Mouse (Mus musculus) limb, embryonic 15.5 days (tissue): ENCODE results near the gene Pml. TPM values are rescaled to one million over a fixed set of nuclear protein-coding genes. Genes with fewer than 3 reads are reported as not detected.

Experiments used
- ATAC-seq: fragments of 200-750 bp; cut with Nextera tagmentation; 2 replicates; pipeline ENCODE4 v1.8.0; 2017; ENCODE audit warnings: low read depth, moderate TSS enrichment; ENCODE audit not compliant: insufficient number of reproducible peaks, low FRiP score, low TSS enrichment
- H3K27ac ChIP-seq: fragments of 300-500 bp; sonication (generic); 2 replicates; pipeline ENCODE4 v1.5.1; 2015; ENCODE audit warnings: moderate library complexity, mild to moderate bottlenecking, inconsistent platforms
- H3K27me3 ChIP-seq: fragments of 300-500 bp; sonication (generic); 2 replicates; pipeline ENCODE4 v1.6.1; 2015; ENCODE audit warnings: inconsistent platforms
- H3K36me3 ChIP-seq: fragments of 300-500 bp; sonication (generic); 2 replicates; pipeline ENCODE4 v1.6.1; 2015; ENCODE audit warnings: inconsistent platforms
- H3K4me1 ChIP-seq: fragments of 300-500 bp; sonication (generic); 2 replicates; pipeline ENCODE4 v1.6.1; 2015; ENCODE audit warnings: inconsistent platforms
- H3K4me2 ChIP-seq: fragments of 300-500 bp; sonication (generic); 2 replicates; pipeline ENCODE4 v1.6.1; 2015; ENCODE audit warnings: mild to moderate bottlenecking, inconsistent platforms
- H3K4me3 ChIP-seq: fragments of 300-500 bp; sonication (generic); 2 replicates; pipeline ENCODE4 v1.5.1; 2015; ENCODE audit warnings: mild to moderate bottlenecking, inconsistent platforms
- H3K9ac ChIP-seq: fragments of 300-500 bp; sonication (generic); 2 replicates; pipeline ENCODE4 v1.6.1; 2015; ENCODE audit warnings: inconsistent platforms
- H3K9me3 ChIP-seq: fragments of 300-500 bp; sonication (generic); 2 replicates; pipeline ENCODE4 v1.6.1; 2016; ENCODE audit warnings: inconsistent platforms
- WGBS: fragments of 180-500 bp; shearing (Covaris S2); methylation state at CpG from one replicate; pipeline ENCODE4 v1.1.7; 2015; 5-methylcytosine and 5-hydroxymethylcytosine counted together
- polyA plus RNA-seq: library from polyadenylated mRNA; unstranded; fragments of >200 nt; fragmentation: Nextera tagmentation; extraction: Ambion mirVana; gene quantifications from 2 replicates; pipeline ENCODE4 v1.2.1, GENCODE M21; 2015

The Pml gene
- polyA plus RNA-seq, 1 experiment from 2014 or later = 15.7 TPM

DNA sequence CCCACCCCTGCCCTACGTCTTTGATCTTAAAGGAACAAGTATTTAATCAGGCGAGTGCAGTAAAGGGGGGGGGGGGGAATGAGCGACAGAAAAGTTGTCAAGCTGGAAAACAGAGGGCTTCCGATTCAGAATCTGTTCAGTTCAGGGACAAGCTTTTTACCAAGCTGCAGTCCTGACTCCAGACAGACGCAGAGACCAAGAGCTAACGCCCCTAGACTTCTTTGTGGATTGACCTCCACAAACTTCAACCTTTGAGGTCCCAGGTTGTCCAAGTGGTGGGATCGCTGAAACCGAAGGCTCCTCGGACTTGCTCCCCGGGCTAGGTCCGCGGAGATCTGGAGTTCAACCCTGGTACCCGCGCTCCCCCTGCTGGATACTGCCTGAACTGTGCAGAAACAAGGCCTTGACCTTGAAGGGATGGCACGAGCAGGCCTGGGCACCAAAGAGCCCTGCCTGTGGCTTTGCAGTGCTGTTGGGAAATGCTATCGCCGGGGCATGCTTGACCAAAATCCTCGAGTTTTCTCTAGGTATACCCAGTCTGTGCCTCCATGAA is 45.1 kb downstream of the Pml start:
- peaks cover 52% of the 10 kb centered on the region for H3K27me3 ChIP-seq
- ATAC-seq = 0 out of 2 replicates have a peak, but pooled peaks have one; percentile 41
- H3K9me3 ChIP-seq = no peaks in the 10 kb centered on the region
- H3K9ac ChIP-seq = no peak overlapping the region
- peak overlapping the region; percentile 37 for H3K4me3 ChIP-seq
- H3K27ac ChIP-seq = no peak overlapping the region
- no peaks in the 10 kb centered on the region for H3K36me3 ChIP-seq
- H3K4me1 ChIP-seq = peaks cover 35% of the 10 kb centered on the region
- whole genome bisulfite sequencing = 4% methylated on average over 18 of the region's 18 CpGs
- peak overlapping the region; percentile 52 for H3K4me2 ChIP-seq

DNA sequence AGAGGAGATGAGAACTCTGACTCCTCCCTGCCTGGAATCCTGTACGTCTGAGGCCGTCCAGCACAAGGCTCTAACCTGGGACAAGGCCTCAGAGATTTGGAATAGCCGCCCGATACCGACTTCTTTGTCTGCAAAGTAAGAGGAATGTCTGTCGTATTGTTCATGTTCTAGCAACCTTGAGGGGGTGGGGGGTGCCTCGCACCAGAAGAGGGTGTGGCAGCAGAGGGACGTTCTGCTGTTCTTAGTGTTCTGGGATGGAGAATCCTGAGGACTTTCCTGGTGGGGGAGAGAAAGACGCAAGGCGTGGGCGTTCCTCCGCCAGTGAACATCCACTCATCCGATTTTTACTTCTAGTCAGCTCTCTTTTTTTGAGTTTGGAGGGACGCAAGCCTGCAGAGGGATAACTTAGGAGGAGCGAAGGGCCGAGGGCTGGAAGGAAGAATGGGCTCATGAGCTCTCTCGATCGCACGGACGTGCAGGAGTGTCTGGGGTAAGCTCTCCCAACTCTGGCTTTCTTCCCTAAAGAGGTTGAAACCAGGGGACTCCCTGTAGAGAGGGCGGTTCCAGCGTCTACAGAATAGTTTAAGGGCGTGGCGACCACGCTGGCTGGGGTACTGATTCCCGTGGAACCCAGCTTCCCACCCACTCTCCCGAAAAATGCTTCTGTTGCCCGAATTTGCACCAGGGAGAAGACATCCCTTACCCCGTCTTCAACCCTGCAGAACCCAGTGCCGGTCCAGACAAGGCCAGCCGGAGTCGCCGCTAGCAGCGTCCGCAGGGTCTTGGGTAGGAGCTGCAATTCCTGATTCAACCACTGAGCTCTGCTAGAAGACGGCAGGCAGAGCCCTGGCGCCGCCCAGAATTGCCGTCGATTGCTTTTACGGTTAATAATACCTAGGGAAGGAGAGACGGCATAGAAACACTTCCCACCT is 45.8 kb downstream of the Pml start, which contains the start of the genes Islr and Islr2:
Gene Islr (minus strand): TSS at position 791 of the 932 bp plus-strand sequence.
Gene Islr2 (minus strand): TSS at position 804 of the 932 bp plus-strand sequence.
- Histone ChIP-seq H3K9ac (no peak within 1 kb of the TSS), H3K27ac (no peak within 1 kb of the TSS), H3K27me3 (peaks cover 59% of the 10 kb centered on the region), H3K36me3 (no peaks in the 10 kb centered on the region), H3K9me3 (no peaks in the 10 kb centered on the region), H3K4me1 (peaks cover 42% of the 10 kb centered on the region), H3K4me3 (peak within 1 kb of the TSS; percentile 37), H3K4me2 (peak within 1 kb of the TSS; percentile 52)
- WGBS = 3% methylated on average over 42 of the region's 42 CpGs
- peak; percentile 50; the same call in 1 of the 2 replicates for ATAC-seq

DNA sequence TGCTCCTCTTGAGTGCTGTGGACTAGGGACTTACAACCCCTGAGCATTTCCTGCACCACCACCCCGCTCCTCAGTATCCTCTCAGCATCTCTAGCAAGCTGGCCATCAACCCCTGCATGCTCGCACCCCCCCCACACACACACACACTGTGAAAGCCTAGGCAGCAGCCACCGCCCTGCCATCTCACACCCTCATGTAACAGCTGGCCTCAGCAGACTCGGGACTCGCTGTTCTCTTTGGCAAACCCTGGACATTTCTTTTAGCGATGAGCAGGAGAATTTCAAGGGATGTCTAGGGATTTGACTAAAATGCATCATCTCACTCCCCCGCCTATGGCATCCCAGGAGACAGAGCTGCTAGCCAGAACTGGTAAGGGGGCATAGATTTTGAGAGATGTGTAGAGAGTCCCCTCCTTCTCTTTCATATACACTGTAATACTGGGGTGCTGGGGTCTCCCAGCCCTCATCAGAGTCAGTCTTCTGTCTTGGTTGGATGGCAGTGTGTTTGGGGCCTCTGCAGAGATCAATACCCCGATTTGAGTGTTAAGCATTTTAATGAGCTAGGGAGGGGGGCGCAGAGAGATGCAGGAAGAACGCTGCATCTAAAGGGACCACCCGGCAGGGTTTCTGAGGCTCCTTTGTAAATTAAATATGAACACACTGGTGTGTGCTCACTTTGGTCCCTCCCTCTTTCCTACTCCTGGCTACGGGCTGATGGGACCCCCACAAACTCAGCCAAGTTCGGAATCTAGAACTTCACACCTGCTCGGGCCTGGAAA is 46.7 kb downstream of the Pml start:
- Histone ChIP-seq H3K4me3 (no peak overlapping the region), H3K36me3 (no peaks in the 10 kb centered on the region), H3K9me3 (no peaks in the 10 kb centered on the region), H3K4me2 (no peak overlapping the region; the same call in 1 of the 2 replicates), H3K4me1 (peaks cover 51% of the 10 kb centered on the region), H3K9ac (no peak overlapping the region), H3K27ac (no peak overlapping the region), H3K27me3 (peaks cover 69% of the 10 kb centered on the region)
- 10% methylated on average over 14 of the region's 14 CpGs for WGBS
- ATAC-seq = no peak

DNA sequence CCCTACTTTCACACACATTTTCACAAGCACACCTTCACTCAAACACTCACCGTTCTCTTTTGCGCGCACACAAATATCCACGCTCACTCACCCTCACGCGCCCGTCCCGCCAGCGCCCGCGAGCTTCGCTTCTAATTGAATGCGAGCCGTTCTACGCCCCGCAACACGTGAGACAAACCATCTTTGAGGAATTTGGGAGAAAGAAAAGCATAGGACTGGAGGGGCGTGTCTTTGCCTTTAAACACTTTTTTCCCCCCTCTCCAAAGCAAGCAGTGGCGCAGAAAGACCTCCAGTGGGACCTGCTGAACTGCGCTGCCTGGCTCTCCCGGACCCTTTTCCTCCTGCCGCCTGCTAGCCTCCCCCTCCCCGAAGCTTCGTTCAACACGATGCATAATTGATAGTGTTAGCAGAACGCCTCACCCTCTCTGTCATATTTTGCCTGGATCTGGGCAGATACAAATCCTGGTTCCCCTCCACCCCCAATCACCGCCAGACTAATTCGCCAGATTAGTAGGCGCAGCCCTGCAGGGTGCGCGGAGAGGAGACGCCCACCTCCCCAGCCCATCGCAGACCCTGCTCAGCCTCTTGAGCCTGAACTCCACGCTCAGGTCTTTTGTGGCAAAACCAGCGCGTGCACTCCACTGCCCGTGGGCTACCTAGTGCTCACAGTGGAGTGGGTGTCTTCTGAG is 47.6 kb downstream of the Pml start:
- WGBS = under 1% methylated on average over 37 of the region's 37 CpGs

DNA sequence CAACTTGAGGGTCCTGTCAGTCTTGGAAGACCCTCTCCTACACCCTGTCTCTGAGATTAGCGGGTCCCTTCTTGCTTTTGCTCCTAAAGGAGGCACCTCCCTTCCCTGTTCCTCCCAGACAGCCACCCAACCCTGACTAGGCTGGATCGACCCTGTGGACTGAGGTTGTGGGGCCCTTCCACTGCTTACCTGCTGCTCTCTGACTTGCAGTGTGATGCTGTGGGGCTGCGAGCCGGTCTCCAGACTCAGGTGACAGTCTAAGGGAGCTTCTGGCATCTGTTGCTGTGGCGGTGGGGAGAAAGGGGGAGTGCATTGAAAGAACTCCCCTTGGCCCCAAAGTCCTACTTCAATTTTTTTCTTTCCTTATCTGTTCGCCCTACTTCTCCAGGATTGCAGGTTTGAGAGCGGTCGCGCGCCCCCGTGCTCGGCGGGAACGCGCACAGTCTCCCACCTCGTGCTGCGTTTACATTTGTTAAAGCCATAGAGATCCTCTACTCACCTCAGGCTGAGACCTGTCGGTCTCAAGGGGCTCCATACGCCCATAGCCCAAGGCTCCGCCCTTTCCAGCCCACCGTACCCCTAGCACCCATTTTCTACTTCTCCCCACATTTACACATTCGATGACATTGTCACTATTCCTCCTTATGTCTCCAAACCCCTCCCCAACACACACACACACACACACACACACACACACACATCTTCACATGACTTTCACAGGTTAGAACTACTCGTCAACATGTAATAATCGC is 48.3 kb downstream of the Pml start:
- no peaks in the 10 kb centered on the region for H3K9me3 ChIP-seq
- H3K4me3 ChIP-seq = peak overlapping the region; percentile 23
- H3K27me3 ChIP-seq = peaks cover 81% of the 10 kb centered on the region
- H3K4me1 ChIP-seq = peaks cover 67% of the 10 kb centered on the region
- ATAC-seq = no peak
- H3K9ac ChIP-seq = no peak overlapping the region
- H3K27ac ChIP-seq = no peak overlapping the region
- peak overlapping the region; percentile 45 for H3K4me2 ChIP-seq
- WGBS = 2% methylated on average over 24 of the region's 24 CpGs
- H3K36me3 ChIP-seq = no peaks in the 10 kb centered on the region

More for the DNA sequence above, 47.6 kb downstream of the Pml start:
- Histone ChIP-seq H3K4me1 (peaks cover 60% of the 10 kb centered on the region), H3K4me3 (peak overlapping the region; percentile 23), H3K36me3 (no peaks in the 10 kb centered on the region), H3K9me3 (no peaks in the 10 kb centered on the region), H3K27ac (no peak overlapping the region), H3K4me2 (peak overlapping the region; percentile 45), H3K27me3 (peaks cover 77% of the 10 kb centered on the region), H3K9ac (no peak overlapping the region)
- no peak for ATAC-seq

DNA sequence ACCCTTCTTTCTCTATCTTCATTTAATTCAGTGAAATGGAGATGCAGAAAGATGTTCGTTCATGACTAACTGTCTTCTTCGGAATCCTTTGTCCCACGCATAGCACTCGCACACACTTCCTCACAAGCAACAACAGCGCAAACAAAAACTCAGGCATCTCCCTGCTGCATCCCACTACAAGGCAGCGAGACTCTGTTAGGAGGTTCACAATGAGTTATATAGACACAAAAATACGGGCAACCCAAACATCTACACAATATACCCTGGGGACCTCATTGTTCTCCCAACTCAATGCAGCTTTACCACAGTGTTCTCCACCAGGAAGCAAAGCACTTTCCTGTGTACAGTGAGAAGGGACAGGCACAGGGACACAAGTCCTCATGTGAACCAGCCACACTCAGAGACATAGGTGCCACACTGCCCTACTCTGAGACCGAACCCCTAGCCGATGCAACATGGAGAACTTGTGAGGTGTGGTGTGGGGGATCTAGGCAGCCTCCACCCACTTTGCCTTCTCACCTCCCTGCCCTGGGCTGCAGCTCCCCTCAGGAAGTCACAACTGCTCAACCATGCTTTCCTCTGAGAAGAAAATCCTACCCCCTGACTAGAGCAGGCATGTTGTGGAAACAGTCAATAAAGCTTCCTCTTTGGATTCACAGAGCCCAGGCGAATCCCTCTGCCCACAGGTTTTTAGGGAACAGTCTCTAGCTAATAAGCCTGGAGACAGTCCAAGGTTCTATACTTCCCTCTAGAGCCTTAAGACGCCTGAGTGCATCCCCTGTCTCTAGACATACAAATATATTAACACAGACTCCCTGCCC is 49.1 kb downstream of the Pml start:
- Histone ChIP-seq H3K4me3 (no peak overlapping the region), H3K4me1 (peaks cover 74% of the 10 kb centered on the region), H3K4me2 (no peak overlapping the region), H3K27ac (no peak overlapping the region), H3K27me3 (peaks cover 84% of the 10 kb centered on the region), H3K36me3 (no peaks in the 10 kb centered on the region), H3K9ac (no peak overlapping the region), H3K9me3 (no peaks in the 10 kb centered on the region)
- no peak for ATAC-seq
- 21% methylated on average over 11 of the region's 11 CpGs for WGBS

DNA sequence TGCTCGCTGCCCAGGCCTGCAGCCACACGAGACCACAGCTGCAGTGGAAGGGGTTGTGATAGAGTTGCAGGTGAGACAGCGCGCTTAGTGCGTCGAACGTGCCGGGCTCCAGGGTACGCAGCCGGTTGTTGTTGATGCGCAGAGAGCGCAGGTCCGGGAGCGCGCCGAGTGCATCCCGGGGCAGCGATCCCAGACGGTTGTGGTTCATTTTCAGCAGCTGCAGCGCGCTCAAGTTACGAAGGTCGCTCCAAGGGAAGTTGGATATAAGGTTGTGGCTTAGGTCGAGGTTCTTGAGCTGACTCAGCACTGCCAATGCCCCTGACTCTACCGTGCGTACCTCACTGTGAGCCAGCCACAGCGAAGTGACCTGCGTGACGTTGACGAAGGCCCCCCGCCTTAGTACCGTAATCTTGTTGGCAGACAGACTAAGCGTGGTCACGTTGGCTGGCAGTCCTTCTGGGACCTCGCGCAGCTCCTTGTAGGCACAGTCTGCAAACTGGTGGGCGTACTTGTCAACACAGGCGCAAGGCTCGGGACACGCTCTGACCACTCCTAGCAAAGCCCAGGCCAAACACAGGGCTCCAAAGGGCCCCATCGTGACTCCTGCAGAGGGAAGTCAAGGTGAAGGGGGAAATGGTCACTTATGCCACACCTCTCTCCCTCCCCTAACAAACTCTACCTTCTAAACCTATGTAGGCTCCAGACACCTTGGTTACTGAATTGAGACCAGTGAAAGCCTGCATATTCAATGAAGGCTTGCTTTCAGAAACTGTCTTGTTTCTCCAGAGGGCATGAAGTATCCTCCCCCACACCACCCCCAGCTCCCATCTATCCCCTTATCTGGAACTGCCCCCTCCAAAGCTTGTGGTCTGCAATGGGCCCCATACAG is 50.0 kb downstream of the Pml start:
- no peak for ATAC-seq
- Histone ChIP-seq H3K27ac (no peak overlapping the region), H3K36me3 (no peaks in the 10 kb centered on the region), H3K27me3 (peaks cover 91% of the 10 kb centered on the region), H3K9ac (no peak overlapping the region), H3K9me3 (no peaks in the 10 kb centered on the region), H3K4me2 (peak overlapping the region; percentile 52), H3K4me3 (peak overlapping the region; percentile 29), H3K4me1 (peaks cover 74% of the 10 kb centered on the region)
- WGBS = 5% methylated on average over 41 of the region's 41 CpGs

DNA sequence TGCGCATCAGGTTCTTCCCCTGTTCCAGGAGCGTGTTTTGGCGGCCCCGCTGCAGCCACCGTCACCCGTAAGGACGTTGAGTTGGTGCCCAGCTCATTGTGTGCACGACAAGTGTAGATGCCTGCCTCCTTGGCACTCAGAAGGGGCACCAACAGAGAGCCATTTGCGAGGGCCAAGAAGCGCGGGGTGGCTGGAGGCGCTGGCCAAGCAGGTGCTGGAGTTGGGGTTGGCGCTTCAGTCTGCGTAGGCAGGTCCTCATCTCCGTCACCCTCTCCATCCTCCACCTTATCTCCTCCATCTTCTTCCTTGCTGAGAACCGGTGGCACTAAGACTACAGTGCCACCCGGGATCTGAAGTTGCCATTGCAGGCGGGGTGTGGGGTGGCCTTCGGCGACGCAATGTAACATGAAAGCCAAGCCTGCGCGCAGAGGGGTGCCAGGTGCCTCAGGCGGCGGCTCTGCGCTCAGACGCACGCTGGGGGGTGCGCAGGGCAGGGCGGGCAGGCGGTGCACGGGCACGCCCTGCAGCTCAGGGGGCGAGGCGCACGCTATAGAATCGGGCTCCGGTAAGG is 50.7 kb downstream of the Pml start:
- H3K9ac ChIP-seq = no peak overlapping the region

More for the DNA sequence above, 50.7 kb downstream of the Pml start:
- Histone ChIP-seq H3K27me3 (peaks cover 94% of the 10 kb centered on the region), H3K9me3 (no peaks in the 10 kb centered on the region), H3K36me3 (no peaks in the 10 kb centered on the region), H3K4me1 (peaks cover 71% of the 10 kb centered on the region), H3K4me2 (peak overlapping the region; percentile 52), H3K27ac (no peak overlapping the region), H3K4me3 (peak overlapping the region; percentile 29)
- 4% methylated on average over 38 of the region's 38 CpGs for WGBS
- ATAC-seq = no peak
